Mouse (Mus musculus): Measurements from ENCODE around the gene Asb18.

The Asb18 gene

GRCm38 (mm10) chr1:89933028-89933427 lies 81.4 kb downstream of the Asb18 start:
- DNase-seq (ENCODE audit: low spot score in 2 of 2) = no peak

DNA sequence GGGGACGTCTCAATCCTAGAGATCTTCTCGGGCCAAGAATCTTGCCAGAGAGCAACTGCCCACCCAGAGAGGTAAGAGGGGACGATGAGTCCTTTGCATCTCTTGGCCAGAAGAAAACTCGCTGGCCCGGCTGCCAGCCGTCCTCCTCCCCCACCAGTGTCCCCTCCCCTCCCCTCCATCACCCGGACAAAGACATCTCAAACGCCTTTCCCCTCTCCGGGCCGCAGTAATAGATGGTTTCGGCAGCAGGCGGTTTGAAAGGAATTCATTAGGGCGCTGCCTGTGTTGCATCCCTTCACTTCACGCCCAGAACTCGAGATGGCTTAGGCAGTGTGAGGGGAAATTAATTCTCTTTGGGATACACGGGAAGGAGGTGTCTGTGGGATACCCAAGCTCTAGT lies 81.8 kb downstream of the Asb18 start:
- no peak for DNase-seq (ENCODE audit: low spot score in 2 of 2)

- DNase-seq (ENCODE audit: low spot score in 2 of 2) = no peak
Observed at GRCm38 (mm10) chr1:89932021-89932423, 82.4 kb downstream of the Asb18 start.

DNA sequence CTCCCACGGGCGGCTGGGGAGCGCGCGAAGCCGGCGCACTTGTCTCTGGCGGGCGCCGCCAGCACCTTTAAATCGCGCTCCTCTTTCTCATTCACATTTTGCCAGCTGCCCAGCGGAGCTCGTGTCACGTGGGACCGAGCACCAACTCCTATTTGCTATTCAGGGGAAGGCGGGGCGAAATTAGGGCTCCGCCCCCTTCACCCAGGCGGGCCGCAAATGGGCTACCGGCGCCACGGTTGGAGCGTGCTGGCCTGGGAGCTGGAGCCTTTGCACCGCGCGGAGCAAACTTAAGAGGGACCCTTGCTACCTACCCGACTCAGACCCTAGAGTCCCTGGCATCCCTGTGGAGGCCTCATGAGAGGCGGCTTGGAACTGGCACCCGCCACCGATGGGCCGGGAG lies 83.3 kb downstream of the Asb18 start, which contains the start of gene Gbx2:
Gbx2 (minus strand) TSS at position 60 of the 400 bp plus-strand sequence.
- DNase-seq (ENCODE audit: low spot score in 2 of 2) = no peak

DNA sequence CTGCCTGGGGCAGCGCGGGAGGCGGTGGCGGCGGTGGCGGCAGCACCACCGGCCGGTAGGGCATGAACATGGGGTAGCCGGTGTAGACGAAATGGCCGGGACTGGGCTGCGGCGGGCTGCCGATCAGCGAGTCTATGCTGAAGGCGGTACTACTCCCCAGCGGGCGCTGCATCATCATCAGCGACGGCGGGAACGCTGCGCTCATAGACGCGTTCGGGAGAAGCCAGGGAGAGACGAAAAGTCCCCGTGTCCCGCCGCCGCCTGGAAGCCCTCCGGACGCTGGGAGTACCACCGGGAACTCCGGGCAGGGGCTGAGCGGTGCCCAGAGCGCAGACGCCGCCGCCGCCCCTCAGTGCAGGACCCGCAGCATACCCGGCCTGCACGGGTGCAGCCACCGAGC lies 83.9 kb downstream of the Asb18 start:
- no peak for DNase-seq (ENCODE audit: low spot score in 2 of 2)

GRCm38 (mm10) chr1:89929721-89930505 lies 84.6 kb downstream of the Asb18 start:
- DNase-seq (ENCODE audit: low spot score in 2 of 2) = no peak

DNA sequence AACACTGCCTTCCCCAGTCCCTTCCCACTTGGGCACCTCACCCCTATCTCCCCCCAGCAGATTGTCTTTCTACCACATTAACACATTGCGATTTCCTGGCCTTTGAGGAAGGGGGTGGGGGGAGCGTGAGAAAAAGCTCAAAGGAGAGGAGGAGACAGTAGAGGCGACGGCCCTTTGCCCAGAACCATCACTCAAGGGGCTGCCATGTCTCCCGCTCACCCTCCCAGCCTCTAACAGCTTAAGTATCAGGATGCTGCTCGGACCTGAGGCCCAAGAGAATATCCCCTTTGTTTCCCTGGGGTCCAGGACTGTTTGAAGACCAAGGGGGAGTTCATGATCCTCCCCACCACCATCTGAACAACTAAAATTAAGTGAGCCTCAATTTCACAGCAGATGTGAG lies 85.3 kb downstream of the Asb18 start:
- no peak for DNase-seq (ENCODE audit: low spot score in 2 of 2)

DNA sequence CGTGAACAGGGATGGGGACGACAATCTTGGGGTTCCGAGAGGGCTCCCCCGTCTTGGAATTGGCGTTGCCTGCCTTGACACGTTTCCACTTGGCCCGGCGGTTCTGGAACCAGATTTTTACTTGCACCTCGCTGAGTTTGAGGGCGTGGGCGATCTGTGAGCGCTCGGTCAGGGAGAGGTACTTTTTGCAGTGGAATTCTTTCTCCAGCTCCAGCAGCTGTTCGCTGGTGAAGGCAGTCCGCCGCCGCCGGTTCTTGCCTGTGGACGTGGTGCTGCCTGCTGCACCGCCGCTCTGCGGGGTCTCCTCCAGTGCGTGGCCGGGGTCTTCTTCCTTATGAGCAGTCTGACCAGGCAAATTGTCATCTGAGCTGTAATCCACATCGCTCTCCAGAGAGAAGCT lies 85.8 kb downstream of the Asb18 start:
- no peak for DNase-seq (ENCODE audit: low spot score in 2 of 2)

GRCm38 (mm10) chr1:89927061-89927661 lies 87.3 kb downstream of the Asb18 start:
- DNase-seq (ENCODE audit: low spot score in 2 of 2) = no peak

DNA sequence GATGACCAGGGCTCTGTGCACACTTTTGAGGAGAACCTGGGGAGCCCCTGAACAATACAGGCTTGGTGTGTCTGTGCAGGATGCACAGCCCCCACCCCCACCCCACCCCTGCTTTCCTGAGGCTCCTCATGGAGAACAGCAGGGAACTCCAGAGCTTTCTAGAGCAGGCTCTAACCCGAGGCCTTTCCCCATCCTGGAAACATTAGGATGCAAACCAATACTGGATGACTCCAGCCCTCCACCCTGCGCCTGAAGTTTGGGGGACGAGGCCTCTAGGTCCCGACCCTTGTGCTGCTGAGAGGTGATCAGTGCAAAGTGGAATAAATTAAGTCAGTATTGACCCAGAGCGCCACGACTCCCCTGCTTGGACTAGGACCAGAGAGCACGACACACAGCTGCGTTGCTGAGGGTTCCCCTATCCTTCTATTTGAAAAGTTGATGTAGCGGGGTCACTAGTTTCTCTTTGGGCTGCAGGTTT lies 87.8 kb downstream of the Asb18 start:
- no peak for DNase-seq (ENCODE audit: low spot score in 2 of 2)

GRCm38 (mm10) chr1:89925501-89926190 lies 88.8 kb downstream of the Asb18 start:
- DNase-seq (ENCODE audit: low spot score in 2 of 2) = no peak

DNA sequence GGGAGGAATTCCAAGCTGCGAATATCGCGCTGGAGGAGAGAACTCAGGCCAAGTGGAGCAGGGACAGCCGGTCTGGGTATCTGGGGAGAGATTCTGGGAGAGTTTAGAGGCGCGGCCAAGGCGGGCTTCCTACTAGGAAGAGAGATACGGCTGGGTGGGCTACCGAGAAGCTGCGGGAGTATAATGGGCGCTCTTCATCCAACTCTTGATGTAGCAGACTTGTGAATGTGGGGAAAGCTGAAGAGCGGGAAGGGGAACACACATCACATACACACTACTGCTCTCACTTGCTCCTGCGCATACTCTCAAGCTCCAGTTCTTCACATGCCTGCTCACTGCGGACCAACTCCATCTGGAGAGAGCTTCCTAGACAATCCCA lies 90.8 kb downstream of the Asb18 start:
- no peak for DNase-seq (ENCODE audit: low spot score in 2 of 2)

DNA sequence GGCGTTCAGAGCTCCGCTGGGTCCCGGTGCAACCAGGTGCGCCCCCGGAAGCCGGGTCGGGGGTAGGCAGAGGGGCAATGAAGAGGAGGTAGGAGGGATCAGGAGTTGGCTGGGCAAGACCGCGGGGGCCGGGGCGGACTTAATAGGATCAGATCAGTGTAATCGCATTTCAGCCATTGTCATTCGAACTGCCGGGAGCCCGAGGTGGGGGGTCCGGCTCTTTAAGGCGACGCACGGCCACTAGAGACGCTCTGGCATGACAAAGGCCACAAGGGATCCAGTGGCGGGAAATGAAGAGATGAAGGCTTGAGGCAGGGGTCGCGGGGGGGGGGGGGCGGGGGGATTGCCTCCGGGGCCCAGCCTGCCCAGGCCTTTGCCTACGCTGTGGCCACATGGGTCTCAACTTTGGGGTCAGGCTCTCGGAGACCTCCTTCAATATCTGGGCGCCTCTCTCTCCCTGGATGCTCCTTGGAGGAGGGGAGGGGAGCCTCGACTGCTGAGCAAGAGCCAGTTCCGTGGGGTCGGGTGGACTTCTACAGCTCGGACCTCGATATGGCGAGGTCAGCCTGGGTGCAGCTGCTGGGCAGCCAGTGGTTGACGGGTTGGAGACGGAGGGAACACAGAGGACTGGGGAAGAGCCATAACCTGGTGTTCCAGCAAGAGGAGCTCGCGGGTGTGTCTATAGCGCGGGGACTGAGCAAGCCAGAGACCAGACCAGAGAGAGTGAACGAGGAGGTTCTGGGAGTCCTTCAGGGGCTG lies 91.4 kb downstream of the Asb18 start:
- DNase-seq (ENCODE audit: low spot score in 2 of 2) = no peak

DNA sequence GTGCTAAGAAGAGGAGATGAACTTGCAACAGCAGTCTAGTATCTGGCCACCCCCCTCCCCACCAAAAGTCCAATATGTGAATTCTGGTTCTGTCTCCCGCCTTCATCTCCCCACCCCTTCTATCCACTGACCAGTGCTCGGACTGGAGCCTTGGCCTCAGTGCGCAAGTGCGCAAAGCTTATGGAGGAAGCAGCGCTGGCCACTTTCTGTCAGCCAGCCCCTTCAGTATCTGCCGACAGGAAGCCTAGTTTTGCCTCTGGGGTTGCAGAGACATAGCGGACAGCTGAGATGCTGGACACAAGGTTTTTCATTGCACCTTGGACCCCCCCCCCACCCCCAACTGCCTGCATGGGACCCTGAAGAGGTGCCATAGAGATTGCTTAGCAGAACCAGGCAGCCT lies 92.2 kb downstream of the Asb18 start:
- no peak for DNase-seq (ENCODE audit: low spot score in 2 of 2)

DNA sequence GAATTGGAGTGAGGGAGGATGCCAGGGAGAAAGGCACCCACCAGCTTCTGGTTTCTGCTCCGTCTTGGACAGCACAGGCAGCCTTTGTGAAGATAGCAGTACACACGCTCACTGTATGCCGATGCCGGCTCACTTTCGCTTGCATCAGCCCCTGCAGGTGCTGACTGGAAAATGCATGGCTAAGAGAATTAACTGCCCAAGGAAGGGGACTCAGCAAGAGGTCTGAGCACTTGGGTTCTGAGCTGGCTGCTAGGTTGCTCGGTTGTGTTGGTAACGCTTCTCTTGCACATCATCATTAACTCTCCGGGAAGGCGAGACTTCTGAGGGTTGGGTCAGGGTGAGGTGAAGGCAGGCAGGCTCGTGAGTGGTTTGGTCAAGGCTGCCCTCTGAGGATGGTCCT lies 92.7 kb downstream of the Asb18 start:
- no peak for DNase-seq (ENCODE audit: low spot score in 2 of 2)

DNA sequence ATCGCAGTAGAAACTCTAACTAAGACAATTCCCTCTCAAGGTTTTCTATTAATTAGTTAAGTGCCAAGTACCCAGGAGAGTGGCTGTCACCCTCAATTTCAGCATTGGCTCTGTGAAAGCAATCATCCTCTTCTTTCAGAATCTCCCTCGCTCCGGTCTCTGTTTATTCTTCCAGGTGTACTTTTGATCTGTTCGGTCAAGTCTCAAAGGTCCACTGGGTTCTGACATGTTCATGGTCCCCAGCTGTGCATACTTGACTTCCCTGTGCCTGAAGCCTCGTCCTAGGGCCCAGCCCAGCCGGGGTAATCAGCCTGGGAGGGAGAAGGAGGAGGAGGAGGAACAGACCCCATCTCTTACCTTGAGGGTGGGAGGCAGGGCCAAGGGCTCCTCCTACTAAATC lies 95.3 kb downstream of the Asb18 start:
- no peak for DNase-seq (ENCODE audit: low spot score in 2 of 2)

- DNase-seq (ENCODE audit: low spot score in 2 of 2) = no peak
Observed at GRCm38 (mm10) chr1:89918111-89918510, 96.4 kb downstream of the Asb18 start.

DNA sequence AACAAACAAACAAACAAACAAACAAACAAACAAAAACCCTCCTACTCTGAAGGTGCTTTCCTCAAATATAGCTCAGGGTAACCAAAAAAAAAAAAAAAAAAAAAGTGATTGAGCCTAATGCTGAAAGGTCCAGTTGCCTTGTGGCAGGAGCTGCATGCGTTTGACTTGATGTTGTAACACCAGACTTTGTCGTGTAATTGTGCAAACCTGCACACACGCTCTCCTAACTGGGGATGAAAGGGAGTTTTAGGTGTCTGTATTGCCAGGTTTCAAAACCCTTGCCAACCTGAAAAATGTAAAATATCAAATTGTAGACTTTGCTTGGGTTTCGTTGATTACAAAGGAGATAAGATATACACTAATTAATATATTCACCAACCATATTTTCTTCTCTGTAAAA lies 100.9 kb downstream of the Asb18 start:
- DNase-seq (ENCODE audit: low spot score in 2 of 2) = no peak

GRCm38 (mm10) chr1:89912392-89912791 lies 102.1 kb downstream of the Asb18 start:
- DNase-seq (ENCODE audit: low spot score in 2 of 2) = no peak

DNA sequence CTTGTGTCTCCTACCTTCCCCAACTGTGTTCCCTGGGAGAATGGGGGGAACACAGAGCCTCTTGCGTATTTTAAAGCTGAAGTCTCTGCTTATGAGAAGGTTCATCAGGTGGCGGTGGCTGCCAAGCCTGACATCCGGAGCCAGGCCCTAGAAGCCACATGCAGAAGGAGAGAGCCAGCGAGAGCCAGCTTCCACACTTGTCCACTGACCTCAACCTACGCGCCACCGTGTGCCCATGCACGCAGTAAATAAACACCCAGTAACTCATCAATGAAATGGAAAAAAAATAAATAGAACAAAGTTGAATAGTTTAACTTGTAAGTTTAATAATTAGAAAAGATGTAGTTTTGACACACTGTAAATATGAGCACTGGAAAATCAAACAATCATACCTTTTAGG lies 104.7 kb downstream of the Asb18 start:
- DNase-seq (ENCODE audit: low spot score in 2 of 2) = no peak

GRCm38 (mm10) chr1:89902641-89903040 lies 111.8 kb downstream of the Asb18 start:
- no peak for DNase-seq (ENCODE audit: low spot score in 2 of 2)

DNA sequence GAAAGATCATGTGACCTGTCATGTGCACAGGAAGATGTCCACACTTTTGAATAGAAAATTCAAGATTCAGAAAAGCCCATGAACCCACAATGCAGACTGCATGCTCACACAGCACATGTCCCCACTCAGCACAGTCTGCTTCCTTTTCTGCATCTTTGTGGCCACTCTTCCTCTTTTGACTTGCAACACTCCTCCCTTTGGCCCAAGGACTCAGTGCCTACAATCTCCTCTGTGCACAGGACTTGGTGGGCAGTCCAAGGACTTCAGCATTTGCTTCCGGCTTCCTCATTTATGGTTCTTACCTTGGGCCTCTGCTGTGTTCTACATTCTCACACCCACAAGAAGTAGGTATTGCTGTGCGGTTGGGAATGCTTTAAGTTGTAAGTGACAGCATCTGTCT lies 112.2 kb downstream of the Asb18 start:
- no peak for DNase-seq (ENCODE audit: low spot score in 2 of 2)
